Mouse (Mus musculus): ENCODE data around the gene Npc1l1. TPM values are rescaled to one million over a fixed set of nuclear protein-coding genes. Genes with fewer than 3 reads are reported as not detected.
A peak's percentile ranks its signal among the peaks of the same experiment; 100 is the strongest.

Npc1l1 gene
- polyA plus RNA-seq, 1 experiment from 2014 or later = 0.04 TPM

DNA sequence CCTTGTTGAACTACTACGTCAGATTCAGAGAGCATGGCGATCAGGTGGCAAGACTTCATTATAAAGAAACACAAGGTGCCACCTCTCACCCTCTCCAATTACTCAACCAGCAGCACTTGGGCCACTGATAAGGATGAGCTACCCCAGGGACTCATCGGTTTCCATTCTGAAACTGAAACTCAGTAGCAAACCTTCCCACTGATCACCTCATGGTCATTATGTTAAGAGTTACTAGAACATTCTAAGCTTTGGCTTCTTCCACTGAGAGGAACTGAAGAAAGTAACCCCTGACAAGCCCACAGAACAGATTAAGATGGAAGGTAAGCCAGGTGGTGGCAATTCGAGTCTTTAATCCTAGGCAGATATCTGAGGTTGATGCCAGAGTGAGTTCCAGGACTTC lies 31.5 kb downstream of the Npc1l1 start:
- DNase-seq (ENCODE audit: low spot score) (no peak), ATAC-seq (ENCODE audit: low read depth) (no peak)
- H3K27me3 ChIP-seq (replicated peaks; ENCODE audit: control insufficient read depth, insufficient read depth, low read length) = no peaks in the 10 kb centered on the region
- peaks cover 14% of the 10 kb centered on the region for H3K4me1 ChIP-seq (ENCODE audit: control insufficient read depth, insufficient read depth, low read length)
- H3K9ac ChIP-seq (ENCODE audit: low read depth, low read length) = no peak overlapping the region
- H3K36me3 ChIP-seq (ENCODE audit: control insufficient read depth, insufficient read depth, low read length) = no peaks in the 10 kb centered on the region
- WGBS = 86% methylated on average over 4 of the region's 4 CpGs
- no peak overlapping the region for H3K27ac ChIP-seq (replicated peaks; ENCODE audit: low read depth, low read length)
- H3K4me3 ChIP-seq (ENCODE audit: low read depth, low read length) = peak overlapping the region; percentile 98; the same call in 1 of the 2 replicates
- H3K9me3 ChIP-seq (ENCODE audit: control insufficient read depth, low read length) = no peaks in the 10 kb centered on the region
- peak overlapping the region; percentile 88 for H3K4me2 ChIP-seq (ENCODE audit: low read depth, low read length)

DNA sequence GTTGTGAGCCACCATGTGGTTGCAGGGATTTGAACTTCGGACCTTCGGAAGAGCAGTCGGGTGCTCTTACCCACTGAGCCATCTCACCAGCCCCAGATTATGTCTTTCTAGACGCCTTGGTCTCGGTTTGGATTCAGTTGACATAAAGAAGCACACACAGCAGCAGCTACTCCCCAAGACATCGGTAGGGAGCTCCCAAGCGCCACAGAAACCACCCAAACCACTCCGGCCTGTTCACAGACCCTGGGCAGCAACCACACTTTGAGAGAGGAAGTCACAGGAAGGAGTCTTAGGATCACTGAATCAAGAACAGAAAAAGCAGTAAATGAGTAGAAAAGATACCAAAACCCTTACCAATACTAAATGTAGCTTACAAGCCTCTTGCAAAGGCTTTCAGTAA lies 33.2 kb downstream of the Npc1l1 start:
- H3K4me2 ChIP-seq (ENCODE audit: low read depth, low read length) = no peak overlapping the region
- DNase-seq (ENCODE audit: low spot score) (no peak), ATAC-seq (ENCODE audit: low read depth) (no peak)
- H3K9me3 ChIP-seq (ENCODE audit: control insufficient read depth, low read length) = no peaks in the 10 kb centered on the region
- H3K9ac ChIP-seq (ENCODE audit: low read depth, low read length) = no peak overlapping the region
- H3K4me3 ChIP-seq (ENCODE audit: low read depth, low read length) = no peak overlapping the region
- H3K36me3 ChIP-seq (ENCODE audit: control insufficient read depth, insufficient read depth, low read length) = peaks cover 14% of the 10 kb centered on the region; the same call in 1 of the 2 replicates
- no peak overlapping the region for H3K27ac ChIP-seq (replicated peaks; ENCODE audit: low read depth, low read length)
- no peaks in the 10 kb centered on the region for H3K27me3 ChIP-seq (replicated peaks; ENCODE audit: control insufficient read depth, insufficient read depth, low read length)
- WGBS = 89% methylated on average over 8 of the region's 8 CpGs
- peaks cover 14% of the 10 kb centered on the region for H3K4me1 ChIP-seq (ENCODE audit: control insufficient read depth, insufficient read depth, low read length)

DNA sequence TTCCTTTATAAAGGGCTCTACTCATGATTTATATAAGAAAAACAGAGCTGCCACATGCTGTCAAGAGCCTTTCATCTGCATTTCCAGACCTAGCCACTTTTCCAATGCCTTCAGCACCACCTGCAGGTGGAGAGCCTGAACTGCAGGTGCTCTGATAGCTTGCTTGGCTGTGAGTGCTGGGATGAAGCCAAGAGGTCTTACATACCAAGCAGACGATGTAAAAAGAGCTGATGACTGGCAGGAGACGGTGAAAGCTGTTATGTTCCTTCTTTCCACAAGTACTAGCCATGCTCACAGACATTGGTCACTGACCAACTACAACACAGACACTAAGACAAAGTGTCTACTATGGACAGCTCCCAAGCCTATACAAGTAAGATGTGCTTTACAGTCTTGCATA lies 42.1 kb downstream of the Npc1l1 start:
- Histone ChIP-seq H3K4me1 (ENCODE audit: control insufficient read depth, insufficient read depth, low read length) (no peaks in the 10 kb centered on the region), H3K4me2 (ENCODE audit: low read depth, low read length) (no peak overlapping the region), H3K9ac (ENCODE audit: low read depth, low read length) (no peak overlapping the region), H3K4me3 (ENCODE audit: low read depth, low read length) (no peak overlapping the region), H3K36me3 (ENCODE audit: control insufficient read depth, insufficient read depth, low read length) (peaks cover 40% of the 10 kb centered on the region), H3K27me3 (replicated peaks; ENCODE audit: control insufficient read depth, insufficient read depth, low read length) (no peaks in the 10 kb centered on the region), H3K9me3 (ENCODE audit: control insufficient read depth, low read length) (no peaks in the 10 kb centered on the region), H3K27ac (replicated peaks; ENCODE audit: low read depth, low read length) (no peak overlapping the region)
- 9% methylated on average over 2 of the region's 2 CpGs for WGBS
- ATAC-seq (ENCODE audit: low read depth) (peak; percentile 81), DNase-seq (ENCODE audit: low spot score) (peak; percentile 93)

- 86% methylated on average over 3 of the region's 3 CpGs for WGBS
- H3K27ac ChIP-seq (replicated peaks; ENCODE audit: low read depth, low read length) = no peak overlapping the region
- no peaks in the 10 kb centered on the region for H3K4me1 ChIP-seq (ENCODE audit: control insufficient read depth, insufficient read depth, low read length)
- H3K9me3 ChIP-seq (ENCODE audit: control insufficient read depth, low read length) = no peaks in the 10 kb centered on the region
- ATAC-seq (ENCODE audit: low read depth) = no peak
- DNase-seq (ENCODE audit: low spot score) = no peak
- no peak overlapping the region for H3K4me3 ChIP-seq (ENCODE audit: low read depth, low read length)
- peaks cover 35% of the 10 kb centered on the region for H3K36me3 ChIP-seq (ENCODE audit: control insufficient read depth, insufficient read depth, low read length)
- no peak overlapping the region for H3K9ac ChIP-seq (ENCODE audit: low read depth, low read length)
- no peaks in the 10 kb centered on the region for H3K27me3 ChIP-seq (replicated peaks; ENCODE audit: control insufficient read depth, insufficient read depth, low read length)
- H3K4me2 ChIP-seq (ENCODE audit: low read depth, low read length) = no peak overlapping the region
Measured at GRCm38 (mm10) chr11:6187399-6187798, 42.5 kb downstream of the Npc1l1 start.

GRCm38 (mm10) chr11:6184202-6184935 lies 45.6 kb downstream of the Npc1l1 start:
- 65% methylated on average over 11 of the region's 11 CpGs for WGBS
- H3K27ac ChIP-seq (replicated peaks; ENCODE audit: low read depth, low read length) = no peak overlapping the region
- no peak overlapping the region for H3K4me3 ChIP-seq (ENCODE audit: low read depth, low read length)
- 0 out of 2 replicates have a peak, but pooled peaks cover 2% of the 10 kb centered on the region for H3K4me1 ChIP-seq (ENCODE audit: control insufficient read depth, insufficient read depth, low read length)
- H3K9me3 ChIP-seq (ENCODE audit: control insufficient read depth, low read length) = no peaks in the 10 kb centered on the region
- ATAC-seq (ENCODE audit: low read depth) = no peak
- peak; percentile 30 for DNase-seq (ENCODE audit: low spot score)
- H3K9ac ChIP-seq (ENCODE audit: low read depth, low read length) = no peak overlapping the region
- no peak overlapping the region for H3K4me2 ChIP-seq (ENCODE audit: low read depth, low read length)
- H3K27me3 ChIP-seq (replicated peaks; ENCODE audit: control insufficient read depth, insufficient read depth, low read length) = no peaks in the 10 kb centered on the region
- H3K36me3 ChIP-seq (ENCODE audit: control insufficient read depth, insufficient read depth, low read length) = peaks cover 19% of the 10 kb centered on the region; the same call in 1 of the 2 replicates

DNA sequence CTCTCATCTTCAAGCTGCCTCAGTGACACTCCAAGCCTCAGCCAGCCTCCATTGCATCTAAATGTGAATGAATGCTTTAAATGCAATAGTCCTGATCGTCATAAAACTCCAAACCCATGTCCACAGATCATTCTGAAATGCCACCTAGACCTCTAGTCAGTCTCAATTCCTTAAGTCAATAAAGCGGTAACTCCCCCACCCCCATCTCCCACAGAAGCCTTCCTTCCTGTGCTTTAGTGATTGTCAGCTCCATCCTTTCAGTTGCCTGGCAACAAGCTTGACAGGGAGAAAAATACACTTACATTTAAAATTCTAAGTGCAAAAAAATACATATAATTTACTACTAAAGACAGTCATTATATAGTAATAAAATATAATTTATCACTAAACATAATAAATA lies 46.7 kb downstream of the Npc1l1 start:
- ATAC-seq (ENCODE audit: low read depth) (no peak), DNase-seq (ENCODE audit: low spot score) (no peak)
- WGBS = 87% methylated on average over 2 of the region's 2 CpGs
- H3K4me3 ChIP-seq (ENCODE audit: low read depth, low read length) = no peak overlapping the region
- H3K9ac ChIP-seq (ENCODE audit: low read depth, low read length) = no peak overlapping the region
- no peak overlapping the region for H3K27ac ChIP-seq (replicated peaks; ENCODE audit: low read depth, low read length)
- no peaks in the 10 kb centered on the region for H3K9me3 ChIP-seq (ENCODE audit: control insufficient read depth, low read length)
- H3K4me2 ChIP-seq (ENCODE audit: low read depth, low read length) = no peak overlapping the region
- 0 out of 2 replicates have a peak, but pooled peaks cover 6% of the 10 kb centered on the region for H3K4me1 ChIP-seq (ENCODE audit: control insufficient read depth, insufficient read depth, low read length)
- H3K27me3 ChIP-seq (replicated peaks; ENCODE audit: control insufficient read depth, insufficient read depth, low read length) = no peaks in the 10 kb centered on the region
- H3K36me3 ChIP-seq (ENCODE audit: control insufficient read depth, insufficient read depth, low read length) = peaks cover 9% of the 10 kb centered on the region; the same call in 1 of the 2 replicates

- H3K4me1 ChIP-seq (ENCODE audit: control insufficient read depth, insufficient read depth, low read length) = 0 out of 2 replicates have a peak, but pooled peaks cover 10% of the 10 kb centered on the region
- WGBS = 54% methylated on average over 6 of the region's 6 CpGs
- H3K9ac ChIP-seq (ENCODE audit: low read depth, low read length) = no peak overlapping the region
- no peaks in the 10 kb centered on the region for H3K27me3 ChIP-seq (replicated peaks; ENCODE audit: control insufficient read depth, insufficient read depth, low read length)
- H3K27ac ChIP-seq (replicated peaks; ENCODE audit: low read depth, low read length) = no peak overlapping the region
- DNase-seq (ENCODE audit: low spot score) (no peak), ATAC-seq (ENCODE audit: low read depth) (no peak)
- no peaks in the 10 kb centered on the region for H3K9me3 ChIP-seq (ENCODE audit: control insufficient read depth, low read length)
- H3K4me3 ChIP-seq (ENCODE audit: low read depth, low read length) = no peak overlapping the region
- peaks cover 2% of the 10 kb centered on the region; the same call in 1 of the 2 replicates for H3K36me3 ChIP-seq (ENCODE audit: control insufficient read depth, insufficient read depth, low read length)
- no peak overlapping the region for H3K4me2 ChIP-seq (ENCODE audit: low read depth, low read length)
Measured at GRCm38 (mm10) chr11:6180811-6181399, 49.0 kb downstream of the Npc1l1 start.

DNA sequence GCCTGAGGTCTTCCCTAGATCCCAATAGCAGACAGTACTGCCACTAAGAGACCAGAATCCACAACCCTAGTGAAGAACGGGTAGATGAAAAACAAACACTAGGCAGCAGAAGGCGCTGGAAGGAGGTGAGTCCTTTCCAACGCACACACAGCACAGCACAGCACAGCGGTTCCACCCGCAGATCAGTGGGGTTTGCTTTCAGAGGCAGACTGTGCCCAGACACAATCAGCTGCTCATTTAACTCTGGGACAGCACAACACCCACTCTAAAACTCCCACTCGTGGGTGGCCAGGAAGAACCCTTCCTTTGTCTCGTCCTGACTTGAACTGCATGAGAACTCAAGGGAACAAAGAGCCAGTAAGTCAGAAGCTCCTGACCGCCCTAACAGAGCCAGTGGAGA lies 50.7 kb downstream of the Npc1l1 start:
- WGBS = 19% methylated on average over 8 of the region's 8 CpGs
- no peak for DNase-seq (ENCODE audit: low spot score)
- Histone ChIP-seq H3K9ac (ENCODE audit: low read depth, low read length) (no peak overlapping the region), H3K27me3 (replicated peaks; ENCODE audit: control insufficient read depth, insufficient read depth, low read length) (no peaks in the 10 kb centered on the region), H3K9me3 (ENCODE audit: control insufficient read depth, low read length) (no peaks in the 10 kb centered on the region), H3K4me1 (ENCODE audit: control insufficient read depth, insufficient read depth, low read length) (0 out of 2 replicates have a peak, but pooled peaks cover 10% of the 10 kb centered on the region), H3K4me2 (ENCODE audit: low read depth, low read length) (no peak overlapping the region), H3K27ac (replicated peaks; ENCODE audit: low read depth, low read length) (no peak overlapping the region; the same call in 1 of the 2 replicates), H3K4me3 (ENCODE audit: low read depth, low read length) (no peak overlapping the region), H3K36me3 (ENCODE audit: control insufficient read depth, insufficient read depth, low read length) (no peaks in the 10 kb centered on the region)
- no peak for ATAC-seq (ENCODE audit: low read depth)
